Mouse (Mus musculus): ENCODE results near the gene Ufsp1.
"Not testable (repeated sequence)": the region's sequence is repeated elsewhere in the genome, so short reads cannot be mapped to it uniquely, and the experiment has no call there.

Gene Ufsp1

GRCm38 (mm10) chr5:137293839-137294743 lies at the start of gene Ufsp1:
TSS of gene Ufsp1 (plus strand) at chr5:137294629.
- DNase-seq (ENCODE audit: low spot score in 2 of 2), result peak; percentile 94

- no peak for DNase-seq (ENCODE audit: low spot score in 2 of 2)
These were observed 30.3 kb upstream of the Ufsp1 start for GRCm38 (mm10) chr5:137263897-137264720.

GRCm38 (mm10) chr5:137264787-137265186 lies 29.6 kb upstream of the Ufsp1 start:
- no peak for DNase-seq (ENCODE audit: low spot score in 2 of 2)

GRCm38 (mm10) chr5:137268131-137268910 lies 26.1 kb upstream of the Ufsp1 start:
- no peak for DNase-seq (ENCODE audit: low spot score in 2 of 2)

GRCm38 (mm10) chr5:137277360-137278342 lies 16.8 kb upstream of the Ufsp1 start:
- DNase-seq (ENCODE audit: low spot score in 2 of 2), result no peak

GRCm38 (mm10) chr5:137284411-137284810 lies 10.0 kb upstream of the Ufsp1 start:
- DNase-seq (ENCODE audit: low spot score in 2 of 2), result not testable (repeated sequence)

GRCm38 (mm10) chr5:137285045-137285444 lies 9.4 kb upstream of the Ufsp1 start:
- DNase-seq (ENCODE audit: low spot score in 2 of 2), result no peak

- DNase-seq (ENCODE audit: low spot score in 2 of 2), result no peak
These were observed 8.4 kb upstream of the Ufsp1 start for GRCm38 (mm10) chr5:137285986-137286385.

- DNase-seq (ENCODE audit: low spot score in 2 of 2), result peak; percentile 76 to 90
These were observed 7.8 kb upstream of the Ufsp1 start for GRCm38 (mm10) chr5:137286655-137287031.

GRCm38 (mm10) chr5:137287032-137287952 lies 7.1 kb upstream of the Ufsp1 start, which contains the start of gene Ache:
TSS of gene Ache (plus strand) at chr5:137287519.
- DNase-seq (ENCODE audit: low spot score in 2 of 2), result no peak

GRCm38 (mm10) chr5:137287953-137288743 lies 6.3 kb upstream of the Ufsp1 start:
- DNase-seq (ENCODE audit: low spot score in 2 of 2), result no peak

GRCm38 (mm10) chr5:137288999-137289470 lies 5.4 kb upstream of the Ufsp1 start:
- no peak for DNase-seq (ENCODE audit: low spot score in 2 of 2)

- no peak for DNase-seq (ENCODE audit: low spot score in 2 of 2)
These were observed 4.7 kb upstream of the Ufsp1 start for GRCm38 (mm10) chr5:137289591-137290365.

- DNase-seq (ENCODE audit: low spot score in 2 of 2), result no peak
These were observed 3.8 kb upstream of the Ufsp1 start for GRCm38 (mm10) chr5:137290677-137291076.

GRCm38 (mm10) chr5:137291381-137291926 lies 3.0 kb upstream of the Ufsp1 start:
- no peak for DNase-seq (ENCODE audit: low spot score in 2 of 2)

- peak; percentile 72 to 82 for DNase-seq (ENCODE audit: low spot score in 2 of 2)
These were observed 1.1 kb upstream of the Ufsp1 start for GRCm38 (mm10) chr5:137293282-137293681.

- no peak for DNase-seq (ENCODE audit: low spot score in 2 of 2)
These were observed 290 bp downstream of the Ufsp1 start for GRCm38 (mm10) chr5:137294744-137295093.

Data from urinary bladder, postnatal 4 days (tissue).